Mouse (Mus musculus): ENCODE results near the gene Ndrg3.

DNA sequence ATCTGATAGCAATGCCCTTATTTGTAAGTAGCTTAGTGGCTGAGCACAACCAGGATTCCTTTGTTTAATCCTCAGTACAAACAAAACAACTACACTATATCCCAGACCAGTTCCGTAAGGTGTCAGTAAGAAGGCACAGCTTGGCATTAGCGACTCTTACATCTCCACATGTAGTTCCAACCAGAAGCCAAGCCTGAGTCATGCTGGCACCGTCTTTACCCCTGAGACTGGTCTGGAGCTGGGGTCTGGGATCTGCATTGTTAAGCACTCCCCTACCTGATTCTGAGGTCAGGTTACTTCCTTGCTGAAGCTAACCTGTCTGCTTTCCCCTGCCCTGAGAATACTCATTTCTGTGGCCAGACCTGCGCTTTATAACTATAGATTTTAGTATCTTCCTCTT is 23.4 kb downstream of the Ndrg3 start:
- TF ChIP-seq CTCF (conservative IDR thresholded peaks at IDR 0.05; ENCODE audit: insufficient read depth, insufficient read length, low read depth, low read length) (no peak), POLR2A (IDR thresholded peaks at IDR 0.05; ENCODE audit: low read depth, low read length) (no peak)

All from kidney, adult 2 months (tissue).